Mouse (Mus musculus) C2C12 (cell line): ENCODE measurements around the gene Dync1li2.

Experiments
- CTCF ChIP-seq: IDR thresholded peaks from one replicate; pipeline ENCODE4 v1.5.1; 2011; ENCODE audit not compliant: control insufficient read depth, insufficient read depth, insufficient read length
- MYOD1 ChIP-seq: IDR thresholded peaks from one replicate; pipeline ENCODE4 v1.6.1; 2011; ENCODE audit warnings: low read depth; ENCODE audit not compliant: control insufficient read depth, insufficient read length

DNA sequence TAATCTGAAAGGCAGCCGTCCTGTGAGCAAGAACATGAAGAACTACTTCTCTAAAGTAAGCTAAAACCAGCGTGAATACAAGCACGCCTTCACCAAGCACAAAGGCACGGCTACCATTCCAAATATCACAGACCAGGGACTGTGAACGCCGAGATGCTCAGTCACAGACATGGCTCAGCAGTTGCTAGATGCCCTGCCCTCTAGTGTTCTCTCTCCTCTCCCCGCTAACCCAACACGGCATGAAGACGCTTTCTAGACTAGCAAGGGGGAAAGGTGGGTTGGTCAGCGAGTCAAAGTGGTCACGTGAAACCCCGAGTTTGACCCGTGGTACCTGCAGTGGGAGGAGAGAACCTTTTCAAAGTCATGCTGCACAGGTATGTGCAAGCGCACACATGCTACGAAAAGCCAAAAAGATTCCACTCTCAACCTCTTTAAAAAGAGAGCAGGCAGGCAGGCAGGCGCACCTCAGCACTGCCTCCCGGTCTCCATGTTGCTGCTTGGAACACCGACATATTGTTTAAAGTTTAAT lies 8.0 kb downstream of the Dync1li2 start:
- no peak for TF ChIP-seq CTCF
- TF ChIP-seq MYOD1: no peak
